Mouse (Mus musculus) CH12.LX (cell line): ENCODE results near the gene Anln.

ENCODE experiments used
- CHD2 ChIP-seq: IDR thresholded peaks from 2 replicates; pipeline ENCODE4 v1.6.1; 2011; ENCODE audit warnings: low read length, improper control_type of control experiment
- CTCF ChIP-seq, 2 experiments: IDR thresholded peaks in 1 of 2; conservative IDR thresholded peaks in 1 of 2; 2 replicates each; pipeline ENCODE4 v1.5.1; 2011 to 2012; ENCODE audit warnings: low read depth in 2 of 2, low read length in 2 of 2, improper control_type of control experiment in 1 of 2, inconsistent platforms in 1 of 2, mild to moderate bottlenecking in 1 of 2, moderate library complexity in 1 of 2
- MAFK ChIP-seq: IDR thresholded peaks from 2 replicates; pipeline ENCODE4 v1.6.1; 2011; ENCODE audit warnings: low read length, improper control_type of control experiment; ENCODE audit not compliant: insufficient replicate concordance
- MAX ChIP-seq: IDR thresholded peaks from 2 replicates; pipeline ENCODE4 v1.6.1; 2011; ENCODE audit warnings: low read length, improper control_type of control experiment
- NELFE ChIP-seq: IDR thresholded peaks from 2 replicates; pipeline ENCODE4 v1.6.1; 2011; ENCODE audit warnings: low read depth, low read length, improper control_type of control experiment
- POLR2A ChIP-seq: IDR thresholded peaks from 2 replicates; pipeline ENCODE4 v1.6.1; 2011; ENCODE audit warnings: low read depth, mild to moderate bottlenecking, improper control_type of control experiment, low read length
- POLR2AphosphoS2 ChIP-seq: IDR thresholded peaks from 2 replicates; pipeline ENCODE4 v1.6.1; 2011; ENCODE audit warnings: low read depth, low read length, improper control_type of control experiment
- RAD21 ChIP-seq: IDR thresholded peaks from 2 replicates; pipeline ENCODE4 v1.6.1; 2011; ENCODE audit warnings: low read depth, mild to moderate bottlenecking, low read length, improper control_type of control experiment, moderate library complexity
- ZNF384 ChIP-seq: IDR thresholded peaks from 2 replicates; pipeline ENCODE4 v1.6.1; 2012; ENCODE audit warnings: low read depth, low read length, improper control_type of control experiment, inconsistent platforms

- TF ChIP-seq MAFK, result no peak
- no peak for TF ChIP-seq CTCF (conservative IDR thresholded peaks at IDR 0.05 in 1 of 2, IDR thresholded peaks at IDR 0.05 in 1 of 2; ENCODE audit: low read depth in 2 of 2, low read length in 2 of 2)
- TF ChIP-seq ZNF384, result no peak
- TF ChIP-seq POLR2AphosphoS2, result no peak
- TF ChIP-seq MAX, result no peak
- no peak for TF ChIP-seq NELFE
- TF ChIP-seq POLR2A, result no peak
- no peak for TF ChIP-seq CHD2
- no peak for TF ChIP-seq RAD21
Measured at GRCm38 (mm10) chr9:22424719-22425118, 35.7 kb upstream of the Anln start.
